In genomic region chr5:142798190-142798589, GRCm38 (mm10) we compare ENCODE assay signal across 17 mouse cellular contexts. TPM values are rescaled to one million over a fixed set of nuclear protein-coding genes. Genes with fewer than 3 reads are reported as not detected.
DNase-seq lines count a peak whose midpoint lies in the region; ATAC-seq and TF ChIP-seq lines count a peak whose summit lies in the region.
"Had no signal": no experiment of that assay in that cellular context is flagged by ENCODE, and none has a peak within 500 bp of the region (broad histone marks: within the 10 kb centered on the region; RNA-seq: fewer than 3 reads in every experiment).

No protein-coding gene starts in this region.

- H3K9ac ChIP-seq in heart, embryonic 13.5 days = peak overlapping the region; percentile 58
- no peak overlapping the region for H3K9ac ChIP-seq in kidney, postnatal 0 days (ENCODE audit: low read depth, low read length)
- H3K9ac ChIP-seq: embryonic facial prominence, embryonic 13.5 days; midbrain, embryonic 12.5 days had no signal

- peaks cover 97% of the 10 kb centered on the region for H3K4me1 ChIP-seq in heart, embryonic 13.5 days
- peaks cover 9% of the 10 kb centered on the region; the same call in 1 of the 2 replicates for H3K4me1 ChIP-seq in kidney, postnatal 0 days (replicated peaks; ENCODE audit: insufficient read depth, low read length)

- H3K36me3 ChIP-seq in heart, embryonic 13.5 days = peaks cover 19% of the 10 kb centered on the region; the same call in 1 of the 2 replicates
- H3K36me3 ChIP-seq in kidney, postnatal 0 days (ENCODE audit: insufficient read depth, low read length) = no peaks in the 10 kb centered on the region

- intact Hi-C loops in heart, postnatal 14 days (cut with DNase I) = no loop called here

- peak overlapping the region; percentile 74 for H3K27ac ChIP-seq in heart, embryonic 13.5 days (replicated peaks)
- 0 out of 2 replicates have a peak overlapping the region, but pooled peaks have one; percentile 4 for H3K27ac ChIP-seq in kidney, postnatal 0 days
- H3K27ac ChIP-seq: midbrain, embryonic 12.5 days had no signal

- peak overlapping the region; percentile 53 for H3K4me2 ChIP-seq in heart, embryonic 13.5 days
- H3K4me2 ChIP-seq in kidney, postnatal 0 days (ENCODE audit: low read length) = no peak overlapping the region
- H3K4me2 ChIP-seq: embryonic facial prominence, embryonic 13.5 days; midbrain, embryonic 12.5 days had no signal

- ATAC-seq in heart, embryonic 13.5 days (ENCODE audit: extremely low read depth, insufficient number of reproducible peaks, low FRiP score, low TSS enrichment) = peak; percentile 40; the same call in 1 of the 2 replicates
- no peak for ATAC-seq in kidney, postnatal 0 days (replicated peaks; ENCODE audit: low FRiP score, low read depth)
- ATAC-seq: hindbrain, embryonic 16.5 days; lung, postnatal 0 days had no signal

- H3K27me3 ChIP-seq in heart, embryonic 13.5 days (replicated peaks) = no peaks in the 10 kb centered on the region
- H3K27me3 ChIP-seq in kidney, postnatal 0 days (ENCODE audit: insufficient read depth, low read length) = no peaks in the 10 kb centered on the region
- H3K27me3 ChIP-seq: embryonic facial prominence, embryonic 13.5 days; midbrain, embryonic 12.5 days; Patski had no signal

- TF ChIP-seq CTCF in kidney, postnatal 0 days (IDR thresholded peaks at IDR 0.05; ENCODE audit: low read depth) = no peak

- 0 out of 2 replicates have a peak overlapping the region, but pooled peaks have one; percentile 9 for H3K4me3 ChIP-seq in heart, embryonic 13.5 days
- H3K4me3 ChIP-seq in kidney, postnatal 0 days (replicated peaks; ENCODE audit: low read depth, low read length) = no peak overlapping the region
- H3K4me3 ChIP-seq: embryonic facial prominence, embryonic 13.5 days; midbrain, embryonic 12.5 days had no signal

- WGBS in heart, embryonic 13.5 days = 42% methylated on average over 12 of the region's 12 CpGs
- WGBS in kidney, postnatal 0 days = 81% methylated on average over 12 of the region's 12 CpGs

- DNase-seq in heart, postnatal 14 days = no peak
- DNase-seq in kidney, postnatal 0 days (ENCODE audit: low spot score) = no peak
- no peak for DNase-seq in kidney, adult 11 months
- DNase-seq in 416B (ENCODE audit: low read depth) (peak; percentile 49), ES-CJ7 (ENCODE audit: low read depth, low spot score) (peak; percentile 75)
- no peak for DNase-seq in spleen, postnatal 10 days (ENCODE audit: low spot score in 2 of 2)
- no peak for DNase-seq in left cerebral cortex, adult 11 months (ENCODE audit: low spot score)
- DNase-seq: cerebellum, adult 11-12 months; cerebellum, postnatal 14 days; right cerebral cortex, postnatal 25 days; thymus, adult 2 months had no signal

- no peaks in the 10 kb centered on the region for H3K9me3 ChIP-seq in heart, embryonic 13.5 days
- H3K9me3 ChIP-seq in kidney, postnatal 0 days (replicated peaks; ENCODE audit: low read length) = no peaks in the 10 kb centered on the region
- H3K9me3 ChIP-seq: embryonic facial prominence, embryonic 13.5 days; midbrain, embryonic 12.5 days had no signal

RNA-seq across cellular contexts. Expression of gene Tnrc18, which starts 19.3 kb away (rescaled TPM):
- polyA plus RNA-seq in heart, embryonic 13.5 days (2015; fragmentation: Nextera tagmentation; extraction: Ambion mirVana) = 15.9 and 18.6 TPM in 2 replicates
- 10 to 100 TPM; 75.6 to 83.8 TPM for total RNA-seq in heart, postnatal 14 days (2021)
- polyA plus RNA-seq in kidney, postnatal 0 days (2015; fragmentation: Nextera tagmentation; extraction: Ambion mirVana) = 16.3 and 18.4 TPM in 2 replicates

Comparison
In these comparisons a context has a peak if more than half of its experiments do, and no peak if none do; other contexts are left out.
1. DNase-seq: peak in 416B (single experiment) and ES-CJ7 (single experiment); none in heart, postnatal 14 days (0 of 2), kidney, postnatal 0 days (single experiment), kidney, adult 11 months (single experiment), spleen, postnatal 10 days (0 of 2) and left cerebral cortex, adult 11 months (single experiment).